In genomic region chr11:120134148-120134547, GRCm38 (mm10) we compare ENCODE assay signal across 21 mouse cellular contexts.
"Had no signal": no experiment of that assay in that cellular context is flagged by ENCODE, and none has a peak within 500 bp of the region (broad histone marks: within the 10 kb centered on the region; RNA-seq: fewer than 3 reads in every experiment).

No protein-coding gene starts in this region.

- H3K27me3 ChIP-seq: limb, embryonic 13.5 days; liver, embryonic 12.5 days; liver, embryonic 15.5 days; megakaryocyte, embryonic 14.5 days; midbrain, embryonic 13.5 days; neural tube, embryonic 13.5 days; stomach, embryonic 15.5 days had no signal

- H3K4me2 ChIP-seq: limb, embryonic 13.5 days; liver, embryonic 12.5 days; liver, embryonic 15.5 days; midbrain, embryonic 13.5 days; neural tube, embryonic 13.5 days; stomach, embryonic 15.5 days had no signal

- H3K9me3 ChIP-seq: limb, embryonic 10.5 days; limb, embryonic 13.5 days; liver, embryonic 12.5 days; liver, embryonic 15.5 days; megakaryocyte, embryonic 14.5 days; midbrain, embryonic 10.5 days; midbrain, embryonic 13.5 days; neural tube, embryonic 13.5 days; stomach, embryonic 15.5 days had no signal

- H3K9ac ChIP-seq: limb, embryonic 13.5 days; liver, embryonic 12.5 days; liver, embryonic 15.5 days; midbrain, embryonic 13.5 days; neural tube, embryonic 13.5 days; stomach, embryonic 15.5 days had no signal

- DNase-seq: kidney, postnatal 25 days; layer of hippocampus, adult 9-11 months; liver; lung, postnatal 36 days; retina, postnatal 1 day; right cerebral cortex, postnatal 25 days; spleen, adult 18-20 months; thymus, postnatal 25 days had no signal

- H3K4me3 ChIP-seq: layer of hippocampus, adult 2 months; limb, embryonic 10.5 days; limb, embryonic 13.5 days; liver, embryonic 12.5 days; liver, embryonic 15.5 days; megakaryocyte, embryonic 14.5 days; midbrain, embryonic 10.5 days; midbrain, embryonic 13.5 days; myocyte; neural tube, embryonic 13.5 days; stomach, embryonic 15.5 days had no signal

- H3K27ac ChIP-seq: kidney, postnatal 0 days; layer of hippocampus, adult 2 months; limb, embryonic 10.5 days; limb, embryonic 13.5 days; liver, embryonic 12.5 days; midbrain, embryonic 10.5 days; midbrain, embryonic 13.5 days; neural tube, embryonic 13.5 days; stomach, embryonic 15.5 days had no signal

- ATAC-seq: liver, embryonic 12.5 days; midbrain, embryonic 13.5 days; midbrain, embryonic 16.5 days had no signal
